Mouse (Mus musculus) spleen, adult 2 months (tissue): ENCODE measurements around the gene Rab40c.

Experiments
- CTCF ChIP-seq: fragments of 200-500 bp; IDR thresholded peaks from 2 replicates; pipeline ENCODE4 v1.5.1; 2011; ENCODE audit warnings: mild to moderate bottlenecking, inconsistent platforms; ENCODE audit not compliant: insufficient read depth, insufficient read length, insufficient replicate concordance; ENCODE audit errors: extremely low read depth
- POLR2A ChIP-seq: fragments of 200-500 bp; IDR thresholded peaks from 2 replicates; pipeline ENCODE4 v1.6.1; 2011; ENCODE audit warnings: low read depth, low read length, inconsistent platforms

- no peak for TF ChIP-seq CTCF
- TF ChIP-seq POLR2A: no peak
These were observed 48.1 kb upstream of the Rab40c start for GRCm38 (mm10) chr17:25967652-25968051.
